Mouse (Mus musculus) ES-Bruce4 (cell line): Measurements from ENCODE around the gene Ift46.

Experiments used
- CTCF ChIP-seq: IDR thresholded peaks from one replicate; pipeline ENCODE4 v1.8.1; 2011; ENCODE audit warnings: low read depth, low read length
- EP300 ChIP-seq: IDR thresholded peaks from 2 replicates; pipeline ENCODE4 v1.6.1; 2011; ENCODE audit warnings: low read depth, low read length; ENCODE audit not compliant: insufficient read depth
- POLR2A ChIP-seq: IDR thresholded peaks from one replicate; pipeline ENCODE4 v1.8.1; 2011; ENCODE audit warnings: low read length; ENCODE audit not compliant: insufficient read depth

DNA sequence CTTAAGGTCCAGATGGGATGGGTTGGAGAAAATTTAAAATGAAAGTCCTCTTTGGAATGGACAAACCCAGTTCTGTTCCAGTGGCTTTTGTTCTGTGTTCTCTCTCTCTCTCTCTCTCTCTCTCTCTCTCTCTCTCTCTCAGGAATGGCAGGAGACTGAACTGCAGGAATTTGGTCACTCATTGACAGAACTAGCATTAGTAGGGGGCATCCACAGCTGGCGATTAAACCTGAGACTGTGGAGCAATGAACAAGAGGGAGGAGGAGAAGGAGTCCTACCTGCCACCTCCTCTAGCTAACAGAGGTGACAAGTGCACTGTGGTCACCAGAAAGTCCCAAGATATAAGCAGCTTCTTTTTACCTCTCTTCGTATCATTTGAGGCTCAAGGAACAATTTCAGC lies 31.4 kb upstream of the Ift46 start:
- no peak for TF ChIP-seq CTCF
- no peak for TF ChIP-seq POLR2A
- TF ChIP-seq EP300: no peak
